Mouse (Mus musculus) kidney, adult 18-20 months (tissue): ENCODE data around the gene Gm10053.
"Not testable (repeated sequence)": the region's sequence is repeated elsewhere in the genome, so short reads cannot be mapped to it uniquely, and the experiment has no call there.

Source experiments
- DNase-seq: peaks from one replicate; pipeline ENCODE4 v3.0.0; 2021

The Gm10053 gene

GRCm38 (mm10) chr19:24875129-24875870 lies at the start of gene Gm10053:
Gm10053 (plus strand) TSS chr19:24875686.
- DNase-seq = not testable (repeated sequence)

- peak; percentile 9 for DNase-seq
Measured at GRCm38 (mm10) chr19:24842080-24842479, 33.4 kb upstream of the Gm10053 start.

GRCm38 (mm10) chr19:24845007-24845546 lies 30.4 kb upstream of the Gm10053 start:
- DNase-seq = no peak

DNA sequence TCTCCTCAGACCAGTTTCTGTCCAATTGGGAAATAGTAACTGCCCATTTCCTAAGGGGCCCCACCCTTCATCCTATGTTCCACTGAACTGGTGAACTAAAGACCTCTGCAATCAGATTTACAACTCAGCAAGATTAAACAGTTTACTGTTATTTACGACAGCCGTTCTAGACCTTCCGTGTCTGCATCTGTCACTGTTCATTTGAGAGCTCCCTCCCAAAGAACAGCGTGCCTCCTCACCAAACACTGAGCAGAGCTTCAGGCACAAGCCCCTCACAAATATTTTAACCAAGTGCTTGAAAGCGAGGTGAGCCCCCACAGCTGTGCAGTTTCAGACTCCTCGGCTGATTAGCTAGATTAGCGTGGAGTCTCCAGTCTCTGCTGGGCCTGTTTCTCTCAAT lies 27.1 kb upstream of the Gm10053 start:
- no peak for DNase-seq

DNA sequence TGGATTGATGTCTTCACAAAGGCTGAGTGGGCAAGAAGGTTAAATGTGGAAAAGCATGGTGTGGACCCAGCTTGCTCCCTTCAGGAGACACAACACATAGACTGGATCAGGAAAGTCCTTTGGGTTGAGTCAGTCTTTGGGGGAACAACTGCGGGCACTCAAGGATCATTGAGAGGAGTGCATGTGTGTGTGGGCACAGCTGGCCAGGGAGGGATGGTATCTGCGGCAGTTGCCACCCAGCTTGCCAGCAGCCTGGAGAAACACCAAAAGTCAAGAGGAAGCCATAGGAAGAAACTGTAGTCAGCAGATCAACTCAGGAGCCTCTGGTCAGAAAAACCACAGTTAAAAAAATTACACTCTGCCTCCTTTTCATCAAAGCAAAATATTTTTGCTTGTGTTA lies 26.6 kb upstream of the Gm10053 start:
- DNase-seq = no peak

GRCm38 (mm10) chr19:24851456-24852315 lies 23.8 kb upstream of the Gm10053 start:
- no peak for DNase-seq

DNA sequence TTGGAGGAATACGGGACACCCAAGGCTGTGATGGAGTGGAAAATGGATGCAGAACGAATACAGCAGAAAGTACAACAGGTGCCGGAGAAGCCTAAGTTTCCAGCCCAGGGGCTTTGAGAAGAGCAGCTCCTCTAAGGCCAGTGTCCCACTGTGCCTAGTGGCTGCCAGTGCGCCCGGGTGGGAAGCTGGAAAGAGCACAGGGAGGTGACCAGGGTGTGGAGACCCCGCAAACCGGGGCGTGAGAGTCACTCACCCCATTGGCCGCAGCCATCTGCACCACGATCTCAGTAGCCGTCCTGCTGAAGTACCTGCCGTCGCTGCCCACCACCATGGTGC lies 14.2 kb upstream of the Gm10053 start:
- no peak for DNase-seq

- DNase-seq = peak; percentile 25
Measured at GRCm38 (mm10) chr19:24861612-24862451, 13.7 kb upstream of the Gm10053 start, which contains the start of gene Pgm5. Pgm5 (minus strand) TSS chr19:24861855.

- no peak for DNase-seq
Measured at GRCm38 (mm10) chr19:24865436-24865835, 10.1 kb upstream of the Gm10053 start.

DNA sequence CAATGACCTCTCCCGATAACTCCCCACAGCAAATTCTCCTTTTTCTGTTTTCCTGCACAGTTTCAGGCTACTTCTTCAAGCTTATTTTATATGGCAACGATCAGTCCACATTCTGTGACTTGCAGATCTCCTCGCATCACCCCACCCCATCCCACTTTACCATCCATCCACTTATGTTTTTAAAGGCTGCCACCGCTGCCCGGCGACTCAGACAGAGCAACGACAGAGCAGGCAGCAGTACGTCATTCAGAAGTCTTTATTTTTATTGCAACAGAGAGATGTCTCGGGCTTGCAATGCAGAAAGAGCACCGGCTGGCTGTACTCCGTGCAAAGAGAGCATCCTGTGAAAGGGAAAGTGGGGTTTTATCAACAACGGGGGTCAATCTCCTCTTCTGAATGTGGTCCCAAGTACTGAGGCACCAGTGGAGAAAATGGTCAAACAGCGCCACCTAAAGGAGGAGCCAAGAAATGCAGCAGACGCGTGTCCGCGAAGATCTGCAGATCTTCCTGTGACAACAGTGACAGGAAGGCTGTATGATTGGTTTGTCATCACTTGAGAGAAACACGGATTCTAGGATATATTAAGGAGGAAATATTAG lies 4.3 kb upstream of the Gm10053 start:
- peak; percentile 67 for DNase-seq

DNA sequence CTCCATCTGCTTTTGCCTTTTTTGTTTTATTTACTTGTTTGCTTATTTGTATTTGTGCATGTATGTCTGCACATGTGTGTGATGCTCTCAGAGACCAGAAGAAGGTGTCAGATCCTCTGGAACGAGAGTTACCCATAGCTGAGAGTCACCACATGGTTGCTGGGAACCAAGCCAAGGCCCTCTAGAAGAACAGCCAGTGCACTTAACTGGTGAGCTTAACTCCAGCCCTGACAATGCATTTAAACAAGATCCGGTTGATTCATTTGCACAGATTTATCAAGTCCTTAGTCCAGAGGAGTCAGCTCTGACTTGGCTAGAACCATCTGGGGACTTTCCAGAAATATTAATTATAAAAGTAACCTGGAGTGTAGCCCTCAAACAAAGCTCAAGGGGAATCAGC lies 1.6 kb upstream of the Gm10053 start:
- no peak for DNase-seq

GRCm38 (mm10) chr19:24881237-24881636 lies 5.8 kb downstream of the Gm10053 start:
- no peak for DNase-seq

GRCm38 (mm10) chr19:24885504-24885903 lies 10.0 kb downstream of the Gm10053 start:
- DNase-seq = peak; percentile 42

- DNase-seq = no peak
Measured at GRCm38 (mm10) chr19:24886888-24887287, 11.4 kb downstream of the Gm10053 start.

GRCm38 (mm10) chr19:24896536-24896935 lies 21.1 kb downstream of the Gm10053 start:
- DNase-seq = no peak

- DNase-seq = no peak
Measured at GRCm38 (mm10) chr19:24897006-24897895, 21.8 kb downstream of the Gm10053 start.

GRCm38 (mm10) chr19:24897896-24898736 lies 22.6 kb downstream of the Gm10053 start:
- DNase-seq = no peak

DNA sequence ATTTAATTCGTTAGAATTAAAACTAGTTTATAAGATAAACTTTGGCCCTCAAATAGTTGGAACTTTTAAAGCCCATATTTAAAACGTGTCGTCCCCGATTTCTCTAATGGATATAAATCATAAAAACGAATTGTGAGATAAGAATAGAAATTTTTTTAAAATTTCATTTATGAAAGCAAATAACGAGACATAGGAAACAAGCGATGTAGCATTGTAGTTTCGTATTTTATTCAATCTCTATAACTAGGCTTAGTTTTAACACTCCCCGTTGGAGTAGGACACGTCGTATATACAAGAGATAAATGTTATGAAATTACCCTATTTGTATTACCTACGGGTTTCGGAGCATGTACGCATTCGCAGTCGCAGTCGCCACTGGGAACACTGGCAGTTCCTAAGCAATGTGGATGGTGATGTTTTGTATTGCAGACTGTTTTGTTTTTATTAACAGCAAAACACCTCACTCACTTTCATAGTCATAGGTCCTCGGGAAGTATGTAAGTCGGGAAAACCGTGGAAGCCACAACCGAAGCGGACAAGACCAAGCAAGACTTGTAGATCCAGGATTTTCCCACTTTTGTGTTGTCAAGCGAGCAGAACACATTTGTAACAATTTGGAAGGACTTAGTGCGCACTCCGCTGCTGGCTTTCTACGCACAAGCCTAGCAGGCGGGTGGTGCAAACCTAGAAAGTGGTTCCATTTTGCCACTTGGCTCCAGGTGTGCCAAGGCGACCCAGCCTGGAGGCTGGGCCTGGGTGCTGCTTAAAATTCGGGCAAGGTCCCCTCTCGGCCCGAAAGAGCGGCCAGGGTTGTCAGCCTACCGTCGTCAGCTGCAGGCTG lies 23.5 kb downstream of the Gm10053 start:
- peak; percentile 27 for DNase-seq
